Mouse (Mus musculus): Measurements from ENCODE around the gene Bdh1.

- TF ChIP-seq CTCF (IDR thresholded peaks at IDR 0.05; ENCODE audit: low read depth), result 0 out of 2 replicates have a peak, but pooled peaks have one; percentile 5
- no peak for TF ChIP-seq EP300 (IDR thresholded peaks at IDR 0.05; ENCODE audit: low read depth)
Measured at GRCm38 (mm10) chr16:31428675-31429470, 6.8 kb downstream of the Bdh1 start.
